Mouse (Mus musculus) kidney, postnatal 10 days (tissue): Measurements from ENCODE around the gene Spata2l.
A peak's percentile ranks its signal among the peaks of the same experiment; 100 is the strongest.
"Not testable (repeated sequence)": the region's sequence is repeated elsewhere in the genome, so short reads cannot be mapped to it uniquely, and the experiment has no call there.

Experiments
- DNase-seq: peaks from one replicate; pipeline ENCODE4 v3.0.0; 2021; ENCODE audit warnings: mixed read lengths

The Spata2l gene

DNA sequence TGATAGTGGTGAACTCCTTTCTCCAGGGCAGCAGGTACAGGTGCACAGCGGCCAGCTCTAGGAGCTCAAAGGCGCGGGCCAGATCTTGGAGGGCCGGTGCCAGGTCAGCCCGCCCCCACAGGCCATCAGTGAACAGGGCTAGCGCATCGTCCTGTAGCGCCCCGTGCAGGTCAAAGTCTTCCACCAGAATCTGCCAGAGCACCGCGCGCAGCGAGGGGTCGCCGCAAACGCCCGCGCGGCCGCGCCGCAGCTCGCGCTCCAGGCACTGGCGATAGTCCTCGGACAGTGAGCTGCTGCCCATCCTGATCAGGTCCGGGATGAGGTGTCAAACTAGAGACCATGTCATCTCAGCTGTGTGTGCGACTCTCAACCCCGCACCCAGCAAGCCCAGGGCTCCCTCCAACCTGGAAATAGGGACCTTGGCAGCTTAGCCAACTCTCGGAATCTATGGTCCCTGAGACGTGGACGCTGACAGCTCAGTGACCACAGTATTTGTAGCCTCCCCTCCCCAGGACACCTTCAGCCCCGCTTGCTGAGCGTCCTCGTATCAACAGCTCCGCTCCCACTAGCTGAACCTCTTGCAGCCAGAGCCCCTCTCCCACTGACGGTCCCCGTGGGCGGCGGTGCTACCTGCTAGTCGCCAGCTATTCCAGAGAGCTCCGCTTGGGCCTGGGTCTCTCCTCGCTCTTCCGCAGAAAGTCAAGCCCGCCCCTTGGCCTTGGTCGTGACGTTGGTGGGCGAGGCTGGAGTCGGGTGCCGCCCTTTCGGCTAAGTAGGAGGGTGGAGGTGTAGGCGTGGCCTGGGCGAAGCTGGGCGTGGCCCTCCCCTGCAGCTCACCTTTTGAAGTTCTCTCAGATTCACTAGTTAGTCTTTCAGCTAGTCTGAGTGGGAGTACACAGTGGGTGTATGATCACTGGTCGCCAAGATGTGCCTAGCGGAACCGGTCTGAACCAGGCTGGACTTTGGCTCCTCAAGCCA lies at the start of gene Spata2l:
TSS of gene Spata2l (minus strand) at position 714 of the 978 bp plus-strand sequence.
- DNase-seq = peak; percentile 94

- DNase-seq = no peak
Measured at GRCm38 (mm10) chr8:123284493-123284892, 48.5 kb upstream of the Spata2l start.

GRCm38 (mm10) chr8:123283991-123284390 lies 48.0 kb upstream of the Spata2l start:
- no peak for DNase-seq

DNA sequence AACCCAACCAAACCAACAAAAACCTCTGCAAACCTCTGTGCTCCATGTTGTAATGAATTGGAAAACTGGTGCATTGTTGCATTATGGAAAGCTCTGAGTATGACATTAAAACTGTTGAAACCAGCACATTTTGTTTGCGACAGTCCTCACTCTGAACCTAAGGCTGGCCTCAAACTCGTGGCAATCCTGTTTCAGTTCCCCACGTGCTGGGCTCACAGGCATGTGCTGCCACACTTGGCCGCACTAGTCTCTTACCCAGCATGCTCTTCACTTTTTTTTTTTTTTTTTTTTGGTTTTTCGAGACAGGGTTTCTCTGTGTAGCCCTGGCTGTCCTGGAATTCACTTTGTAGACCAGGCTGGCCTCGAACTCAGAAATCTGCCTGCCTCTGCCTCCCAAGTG lies 47.0 kb upstream of the Spata2l start:
- not testable (repeated sequence) for DNase-seq

DNA sequence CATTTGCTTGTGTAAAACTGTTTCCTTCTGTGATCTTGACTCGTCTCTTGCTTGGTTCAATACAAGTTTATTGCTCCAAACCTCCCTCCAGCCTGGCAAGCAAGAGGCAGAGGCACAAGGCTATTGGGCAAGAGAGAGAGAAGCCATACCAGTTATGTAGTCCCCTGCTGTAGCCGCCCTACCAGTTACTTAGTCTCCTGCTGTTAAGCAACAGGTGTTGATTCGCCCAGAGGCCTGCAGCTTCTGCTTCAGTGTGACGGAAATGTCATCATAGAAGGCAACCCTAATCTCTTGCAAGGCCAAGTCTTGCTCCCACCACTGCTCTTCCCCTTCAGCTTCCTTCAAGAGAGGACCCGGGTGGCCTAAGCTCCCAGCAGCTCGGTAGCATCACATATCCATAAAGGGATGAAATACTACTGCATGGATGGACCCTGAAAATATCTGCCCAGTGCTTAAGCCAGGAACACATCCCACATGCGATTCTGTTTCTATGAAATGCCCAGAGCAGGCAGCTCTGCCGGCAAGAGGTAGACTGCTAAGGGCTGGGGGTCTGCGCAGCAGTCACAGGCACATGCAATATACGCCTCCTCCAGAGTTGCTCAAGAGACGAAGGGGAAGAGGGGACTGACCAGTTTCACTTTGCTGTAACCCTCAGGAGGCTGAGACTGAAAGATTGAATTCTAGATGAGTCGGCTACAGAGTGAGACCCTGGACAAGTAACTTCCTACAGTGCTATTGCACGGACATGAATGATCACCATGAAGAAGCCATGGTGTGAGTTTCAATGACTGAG lies 44.5 kb upstream of the Spata2l start:
- no peak for DNase-seq

- no peak for DNase-seq
Measured at GRCm38 (mm10) chr8:123279828-123280227, 43.8 kb upstream of the Spata2l start.

DNA sequence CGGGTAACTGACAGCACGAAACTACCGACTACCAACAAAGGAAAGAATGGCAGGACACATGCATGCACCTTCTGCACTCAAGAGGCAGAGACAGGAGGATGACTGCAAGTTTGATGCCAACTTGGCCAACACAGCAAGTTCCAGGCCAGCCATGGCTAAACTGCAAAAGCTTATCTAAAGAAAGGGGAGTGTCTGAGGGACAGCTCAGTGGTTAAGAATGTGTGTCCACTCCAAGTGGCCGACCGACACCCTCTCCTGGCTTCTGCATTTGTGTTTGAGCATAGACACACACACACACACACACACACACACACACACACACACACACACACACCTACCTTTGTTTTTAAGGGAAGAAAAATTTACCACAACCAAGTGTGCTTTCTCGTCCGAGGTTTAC lies 42.4 kb upstream of the Spata2l start:
- no peak for DNase-seq

- no peak for DNase-seq
Measured at GRCm38 (mm10) chr8:123275096-123275495, 39.1 kb upstream of the Spata2l start.

GRCm38 (mm10) chr8:123274447-123274846 lies 38.4 kb upstream of the Spata2l start:
- DNase-seq = no peak

- DNase-seq = peak; percentile 54
Measured at GRCm38 (mm10) chr8:123271901-123272300, 35.9 kb upstream of the Spata2l start.

- no peak for DNase-seq
Measured at GRCm38 (mm10) chr8:123271147-123271546, 35.1 kb upstream of the Spata2l start.

DNA sequence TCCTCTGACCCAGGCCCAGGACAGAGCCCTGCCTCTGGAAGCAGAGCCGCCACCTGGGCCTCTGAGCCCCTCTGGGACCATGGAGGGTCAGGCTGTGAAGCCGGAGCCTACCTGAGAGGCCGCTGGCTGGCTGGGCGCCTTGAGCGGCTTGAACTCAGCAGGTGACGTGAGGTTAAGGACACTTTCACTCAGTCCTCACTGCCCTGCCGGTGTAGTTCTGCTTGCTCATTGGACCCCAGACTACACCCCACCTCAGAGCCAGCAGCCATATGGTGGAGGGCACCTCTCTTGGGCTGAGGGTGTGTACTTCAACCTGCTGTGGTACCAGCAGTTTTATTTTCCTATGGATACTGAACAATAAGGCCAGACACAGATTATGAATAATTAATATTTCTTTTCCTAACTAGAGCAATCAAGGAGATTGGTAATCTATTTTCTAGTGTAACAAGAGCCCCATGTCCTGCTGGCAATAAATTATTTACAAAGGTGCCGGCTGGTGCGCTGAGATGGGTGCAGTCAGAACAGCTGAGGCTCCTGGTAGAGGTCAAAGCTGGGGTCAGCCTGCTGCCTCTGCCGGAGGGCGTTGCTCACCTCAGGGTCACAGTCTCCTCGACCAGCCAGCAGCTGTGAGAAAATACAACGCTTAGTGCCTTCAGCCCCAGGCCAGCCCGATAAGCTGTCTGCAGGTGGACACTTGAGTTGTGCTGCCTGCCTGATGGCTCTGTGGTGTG lies 32.1 kb upstream of the Spata2l start:
- no peak for DNase-seq

DNA sequence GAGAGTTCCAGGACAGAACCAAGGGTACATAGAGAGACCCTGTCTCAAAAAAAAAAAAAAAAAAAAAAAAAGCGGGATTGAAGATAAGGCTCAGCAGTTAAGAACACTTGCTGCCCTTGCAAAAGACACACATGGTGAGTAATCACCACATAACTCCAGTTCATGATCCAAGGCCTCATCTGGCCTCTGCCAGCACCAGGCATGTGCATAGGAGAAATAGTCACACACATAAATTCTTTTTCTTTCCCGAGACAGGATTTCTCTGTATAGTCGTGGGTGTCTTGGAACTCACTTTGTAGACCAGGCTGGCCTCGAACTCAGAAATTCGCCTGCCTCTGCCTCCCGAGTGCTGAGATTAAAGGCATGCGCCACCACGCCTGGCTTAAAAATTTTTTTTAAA lies 21.6 kb upstream of the Spata2l start:
- DNase-seq = not testable (repeated sequence)

DNA sequence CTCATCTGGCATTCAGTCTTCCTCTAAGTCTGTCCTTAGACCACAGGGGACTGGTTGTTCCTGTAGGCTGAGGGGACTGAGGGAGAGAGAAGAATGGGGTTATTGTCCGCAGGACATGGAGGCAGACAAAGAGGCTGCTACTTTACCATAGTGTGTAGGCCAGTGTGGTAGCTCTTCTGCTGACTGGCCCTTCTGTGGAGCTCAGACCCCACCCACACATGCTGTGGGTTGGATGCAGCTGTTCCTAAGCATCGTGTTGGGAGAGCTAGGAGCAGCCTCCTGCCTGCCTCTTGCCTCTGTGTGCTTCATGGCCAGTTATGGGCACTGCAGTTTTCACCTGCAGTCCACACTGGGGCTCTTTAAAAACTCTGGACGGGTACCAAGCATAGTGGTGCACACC lies 21.1 kb upstream of the Spata2l start:
- DNase-seq = no peak

DNA sequence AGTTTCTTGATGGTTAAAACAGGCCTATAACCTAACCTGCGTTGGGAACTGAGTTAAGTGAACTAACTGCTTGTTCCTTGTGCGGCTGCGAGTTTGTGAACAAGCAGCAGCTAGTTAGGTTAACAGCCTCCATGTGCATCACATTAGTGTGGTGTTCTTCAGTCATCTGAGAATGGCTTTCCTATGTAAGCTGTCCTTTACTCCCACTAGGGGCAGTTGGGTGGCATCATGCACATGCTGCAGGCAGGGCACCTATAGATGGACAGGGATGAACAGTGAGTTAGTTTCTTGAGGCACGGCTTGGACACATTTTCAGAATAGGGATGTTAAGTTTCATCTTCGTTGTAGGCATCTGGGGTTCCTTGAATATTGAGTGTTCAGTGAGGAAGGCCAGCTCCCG lies 19.1 kb upstream of the Spata2l start:
- no peak for DNase-seq

GRCm38 (mm10) chr8:123254099-123254885 lies 18.3 kb upstream of the Spata2l start, which contains the start of the genes Zfp276 and Vps9d1:
Gene Zfp276, plus strand, starts transcription at chr8:123254195.
Gene Vps9d1, minus strand, starts transcription at chr8:123254348.
- peak; percentile 93 for DNase-seq

GRCm38 (mm10) chr8:123253451-123254098 lies 17.5 kb upstream of the Spata2l start:
- DNase-seq = no peak

DNA sequence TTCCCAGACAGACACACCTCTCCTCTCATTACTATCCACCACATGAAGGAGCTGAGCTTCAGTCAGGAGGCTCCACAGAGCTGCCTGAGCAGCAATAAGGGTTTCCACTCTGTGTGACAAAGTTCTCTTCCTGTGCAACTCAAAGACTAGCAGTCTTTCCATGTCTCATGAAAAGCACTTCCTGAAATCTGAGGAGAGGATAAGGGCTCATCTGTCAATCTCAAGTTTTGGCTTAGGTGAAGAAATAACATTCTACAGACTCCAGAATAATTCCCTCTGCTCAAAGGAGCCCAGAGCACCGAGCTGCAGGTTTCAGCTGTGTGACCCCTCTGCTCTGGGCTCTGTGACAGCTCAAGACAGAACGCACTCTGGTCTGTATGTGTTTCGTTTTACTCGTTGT lies 16.9 kb upstream of the Spata2l start:
- no peak for DNase-seq

DNA sequence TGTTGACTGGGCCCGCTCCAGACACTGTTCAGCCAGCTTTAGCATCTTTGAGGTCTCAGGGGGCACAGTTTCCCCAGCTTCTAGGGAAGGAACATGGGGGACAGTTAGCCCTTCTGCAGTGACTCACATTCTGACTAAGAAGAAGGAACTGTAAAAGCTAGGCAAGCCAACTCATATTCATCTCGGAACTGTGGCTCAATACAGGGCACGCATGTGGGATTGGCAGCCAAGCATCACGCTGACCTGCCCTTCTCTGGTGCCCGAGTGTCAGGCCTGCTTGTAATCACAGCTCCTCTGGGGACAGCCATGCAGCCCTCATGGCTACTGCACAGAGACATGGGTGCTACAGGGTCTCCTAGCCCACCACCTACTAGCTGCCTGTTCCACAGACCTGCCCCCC lies 14.9 kb upstream of the Spata2l start:
- no peak for DNase-seq

GRCm38 (mm10) chr8:123248596-123248995 lies 12.6 kb upstream of the Spata2l start:
- DNase-seq = no peak

- no peak for DNase-seq
Measured at GRCm38 (mm10) chr8:123247748-123248147, 11.7 kb upstream of the Spata2l start.
